Mouse (Mus musculus) heart, postnatal 14 days (tissue): ENCODE data around the gene Leng9. TPM values are rescaled to one million over a fixed set of nuclear protein-coding genes. Genes with fewer than 3 reads are reported as not detected.

Experiments used
- total RNA-seq, 2 experiments: library from RNA; stranded (reverse); gene quantifications; 2 replicates each; pipeline ENCODE4 v1.2.3; 2021

Leng9 gene
- total RNA-seq, 2 experiments from 2014 or later, result 2.7 to 3.4 TPM

Other genes with a start within 250 kb of the Leng9 start
- gene Lilra6, start 234.9 kb downstream of the Leng9 start, total RNA-seq, result under 1 TPM; 0.19 to 0.24 TPM
- 1 to 10 TPM in 1 of 2 experiments, under 1 TPM in 1; 0.46 to 1.1 TPM for gene Lair1, start 87.2 kb downstream of the Leng9 start, total RNA-seq
- 1 to 10 TPM; 1.9 to 2.0 TPM for gene Ttyh1, start 31.0 kb downstream of the Leng9 start, total RNA-seq
- 10 to 100 TPM; 47.6 to 64.6 TPM for gene Leng8, start 13.3 kb downstream of the Leng9 start, total RNA-seq
- gene Cdc42ep5, start 14.5 kb upstream of the Leng9 start, total RNA-seq, result 10 to 100 TPM in 1 of 2 experiments, 1 to 10 TPM in 1; 9.0 to 10.2 TPM
- gene Lilra5, start 87.4 kb upstream of the Leng9 start, total RNA-seq, result under 1 TPM; 0.66 to 0.98 TPM
- gene Ncr1, start 187.3 kb upstream of the Leng9 start, total RNA-seq, result not detected
- under 1 TPM in 1 of 2 experiments, not detected in 1; 0.10 TPM for gene Gp6, start 247.4 kb upstream of the Leng9 start, total RNA-seq